Mouse (Mus musculus): Measurements from ENCODE around the gene Maco1.

DNA sequence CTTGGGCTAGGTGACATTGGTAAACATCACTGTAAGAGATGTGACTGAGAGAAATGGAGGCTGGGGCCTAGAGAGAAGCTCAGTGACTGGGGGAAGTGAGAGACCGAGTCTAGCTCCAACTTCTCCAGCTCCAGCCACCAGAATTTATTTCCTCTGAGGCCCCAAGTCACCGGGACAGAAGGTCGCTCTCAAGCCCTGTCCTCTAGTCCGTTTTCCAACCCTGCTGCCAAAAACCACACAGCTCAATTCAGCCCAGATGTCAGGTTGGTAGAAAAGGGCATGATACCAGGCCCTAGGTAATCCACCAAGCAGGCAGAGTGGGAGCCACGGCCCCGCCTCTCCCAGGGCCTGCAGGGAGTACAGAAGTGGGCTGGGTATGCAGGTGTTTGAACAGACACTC is 55.5 kb downstream of the Maco1 start:
- TF ChIP-seq CTCF (IDR thresholded peaks at IDR 0.05; ENCODE audit: borderline replicate concordance, insufficient read depth, low read length) (no peak), POLR2A (IDR thresholded peaks at IDR 0.05; ENCODE audit: low read depth, low read length) (no peak)

Measured in embryonic fibroblast, embryonic 13.5 days (primary cell).